Mouse (Mus musculus): ENCODE measurements around the gene Sh2d1b1. TPM values are rescaled to one million over a fixed set of nuclear protein-coding genes. Genes with fewer than 3 reads are reported as not detected.

Gene Sh2d1b1
- polyA plus RNA-seq, 1 experiment from 2014 or later: not detected

Other genes starting within 250 kb of the Sh2d1b1 start
- gene Ddr2, start 166.6 kb upstream of the Sh2d1b1 start, polyA plus RNA-seq (2014; fragmentation: Nextera tagmentation; extraction: Ambion mirVana): 8.8 and 9.0 TPM in 2 replicates
- gene Uap1, start 102.4 kb upstream of the Sh2d1b1 start, polyA plus RNA-seq (2014; fragmentation: Nextera tagmentation; extraction: Ambion mirVana): 63.8 and 71.3 TPM in 2 replicates
- gene Uhmk1, start 61.9 kb upstream of the Sh2d1b1 start, polyA plus RNA-seq (2014; fragmentation: Nextera tagmentation; extraction: Ambion mirVana): 14.4 and 17.2 TPM in 2 replicates
- gene Sh2d1b2, start 44.6 kb upstream of the Sh2d1b1 start, polyA plus RNA-seq (2014; fragmentation: Nextera tagmentation; extraction: Ambion mirVana): not detected in 2 replicates
- gene Gm7694, start 29.0 kb downstream of the Sh2d1b1 start, polyA plus RNA-seq (2014; fragmentation: Nextera tagmentation; extraction: Ambion mirVana): 2.5 and 3.1 TPM in 2 replicates
- gene Spata46, start 31.5 kb downstream of the Sh2d1b1 start, polyA plus RNA-seq (2014; fragmentation: Nextera tagmentation; extraction: Ambion mirVana): 0.67 and 1.6 TPM in 2 replicates